Mouse (Mus musculus) ES-E14 (cell line): ENCODE results near the gene Tpd52l2. TPM values are rescaled to one million over a fixed set of nuclear protein-coding genes. Genes with fewer than 3 reads are reported as not detected.

Experiments
- DNase-seq: peaks from one replicate; pipeline ENCODE4 v3.0.0-alpha.2; 2013; ENCODE audit warnings: low read depth, low spot score
- H3K27ac ChIP-seq: 2 replicates; pipeline ENCODE4 v1.5.1; 2012; ENCODE audit warnings: low read depth, mild to moderate bottlenecking, low read length, moderate library complexity, mixed read lengths; ENCODE audit not compliant: poor library complexity, insufficient read depth, severe bottlenecking
- H3K36me3 ChIP-seq: 2 replicates; pipeline ENCODE4 v1.6.1; 2012; ENCODE audit warnings: mild to moderate bottlenecking, low read length, moderate library complexity, mixed read lengths; ENCODE audit not compliant: control insufficient read depth, poor library complexity, insufficient read depth, severe bottlenecking
- H3K4me1 ChIP-seq, 2 experiments: fragments of 150-350 bp in 1 of 2; sonication (generic) in 1 of 2; 2 replicates each; pipeline ENCODE4 v1.6.1; 2012; ENCODE audit warnings: low read length in 2 of 2, mild to moderate bottlenecking in 1 of 2, mixed read lengths in 1 of 2; ENCODE audit not compliant: control insufficient read depth in 2 of 2, insufficient read depth in 2 of 2, poor library complexity in 1 of 2
- H3K4me3 ChIP-seq, 2 experiments: fragments of 150-350 bp in 1 of 2; sonication (generic) in 1 of 2; 2 replicates each; pipeline ENCODE4 v1.5.1; 2012; ENCODE audit warnings: low read length in 2 of 2, low read depth in 1 of 2, mild to moderate bottlenecking in 1 of 2, mixed read lengths in 1 of 2; ENCODE audit not compliant: insufficient read depth in 1 of 2, poor library complexity in 1 of 2, severe bottlenecking in 1 of 2
- H3K9ac ChIP-seq: 2 replicates; pipeline ENCODE4 v1.6.1; 2012; ENCODE audit warnings: low read depth, mild to moderate bottlenecking, low read length, mixed read lengths; ENCODE audit not compliant: poor library complexity, insufficient read depth, severe bottlenecking
- H3K9me3 ChIP-seq: fragments of 150-350 bp; sonication (generic); 2 replicates; pipeline ENCODE4 v1.6.1; 2012; ENCODE audit warnings: low read depth, mild to moderate bottlenecking, low read length; ENCODE audit not compliant: control insufficient read depth, insufficient read depth
- CHD2 ChIP-seq: IDR thresholded peaks from 2 replicates; pipeline ENCODE4 v1.6.1; 2014; ENCODE audit warnings: mild to moderate bottlenecking, low read depth, low read length, inconsistent platforms
- HCFC1 ChIP-seq: IDR thresholded peaks from 2 replicates; pipeline ENCODE4 v1.6.1; 2012; ENCODE audit warnings: low read length, inconsistent platforms, borderline replicate concordance; ENCODE audit not compliant: insufficient read depth
- MAFK ChIP-seq: IDR thresholded peaks from 2 replicates; pipeline ENCODE4 v1.6.1; 2014; ENCODE audit warnings: mild to moderate bottlenecking, low read depth, low read length, inconsistent platforms; ENCODE audit not compliant: insufficient read depth
- ZC3H11A ChIP-seq: IDR thresholded peaks from 2 replicates; pipeline ENCODE4 v1.6.1; 2012; ENCODE audit warnings: low read depth, mild to moderate bottlenecking, inconsistent platforms, low read length, borderline replicate concordance
- ZNF384 ChIP-seq: IDR thresholded peaks from 2 replicates; pipeline ENCODE4 v1.6.1; 2012; ENCODE audit warnings: low read depth, low read length, inconsistent platforms
- in situ Hi-C, 2 experiments: fragments of 600-800 bp; cut with MboI; formaldehyde crosslinking; loops; one replicate each; pipeline ENCODE4 v1.15.1; 2025; ENCODE audit warnings: low sequenced_read_pairs in 2 of 2, inconsistent platforms in 1 of 2; ENCODE audit not compliant: unreplicated experiment in 2 of 2
- total RNA-seq: library from RNA; depleted of rRNA; stranded (reverse); fragments of 300-350 nt; gene quantifications from 2 replicates; pipeline ENCODE4 v1.2.3, GENCODE M21; 2012; rRNA removed

Tpd52l2 gene
- total RNA-seq, 1 experiment, result 111 TPM

DNA sequence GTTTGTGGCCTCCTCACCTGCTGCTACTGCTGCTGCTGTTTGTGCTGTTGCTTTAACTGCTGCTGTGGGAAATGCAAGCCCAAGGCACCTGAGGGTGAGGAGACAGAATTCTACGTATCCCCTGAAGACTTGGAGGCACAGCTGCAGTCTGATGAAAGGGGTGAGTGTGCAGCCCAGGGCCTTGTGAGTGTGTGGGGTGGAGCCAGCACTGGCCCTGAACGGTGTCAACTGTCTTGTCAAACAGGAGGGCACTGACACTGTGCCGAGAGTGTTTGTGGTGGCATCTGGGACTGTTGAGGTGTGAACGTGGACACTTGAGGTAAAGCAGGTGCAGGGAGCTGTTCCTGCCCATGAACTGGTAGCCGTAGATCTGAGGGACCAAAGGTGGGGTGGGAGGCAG lies 51.7 kb downstream of the Tpd52l2 start:
- H3K4me3 ChIP-seq, result no peak overlapping the region
- H3K4me1 ChIP-seq, result no peaks in the 10 kb centered on the region
- no peaks in the 10 kb centered on the region for H3K9me3 ChIP-seq
- H3K27ac ChIP-seq, result no peak overlapping the region
- no peak overlapping the region for H3K9ac ChIP-seq
- H3K36me3 ChIP-seq, result peaks cover 30% of the 10 kb centered on the region
- TF ChIP-seq CHD2 (no peak), ZC3H11A (no peak), ZNF384 (no peak), HCFC1 (no peak), MAFK (no peak)
- in situ Hi-C loops, result no loop called here
- DNase-seq, result no peak

- TF ChIP-seq CHD2, result no peak
- no peak for TF ChIP-seq ZC3H11A
- no peak for TF ChIP-seq ZNF384
- TF ChIP-seq HCFC1, result no peak
- TF ChIP-seq MAFK, result no peak
- peaks cover 30% of the 10 kb centered on the region for H3K36me3 ChIP-seq
- in situ Hi-C loops, result no loop called here
- DNase-seq, result no peak
- H3K4me3 ChIP-seq, result no peak overlapping the region
- H3K9me3 ChIP-seq, result no peaks in the 10 kb centered on the region
- H3K9ac ChIP-seq, result no peak overlapping the region
- H3K27ac ChIP-seq, result no peak overlapping the region
- no peaks in the 10 kb centered on the region for H3K4me1 ChIP-seq
Measured at GRCm38 (mm10) chr2:181550233-181550632, 53.3 kb downstream of the Tpd52l2 start.

GRCm38 (mm10) chr2:181553772-181554171 lies 56.8 kb downstream of the Tpd52l2 start:
- no peaks in the 10 kb centered on the region for H3K4me1 ChIP-seq
- H3K9ac ChIP-seq, result no peak overlapping the region
- no peak overlapping the region for H3K4me3 ChIP-seq
- DNase-seq, result no peak
- no peak overlapping the region for H3K27ac ChIP-seq
- peaks cover 21% of the 10 kb centered on the region for H3K36me3 ChIP-seq
- in situ Hi-C loops, result no loop called here
- H3K9me3 ChIP-seq, result no peaks in the 10 kb centered on the region
- TF ChIP-seq ZC3H11A (no peak), HCFC1 (no peak), MAFK (no peak), ZNF384 (no peak), CHD2 (no peak)

DNA sequence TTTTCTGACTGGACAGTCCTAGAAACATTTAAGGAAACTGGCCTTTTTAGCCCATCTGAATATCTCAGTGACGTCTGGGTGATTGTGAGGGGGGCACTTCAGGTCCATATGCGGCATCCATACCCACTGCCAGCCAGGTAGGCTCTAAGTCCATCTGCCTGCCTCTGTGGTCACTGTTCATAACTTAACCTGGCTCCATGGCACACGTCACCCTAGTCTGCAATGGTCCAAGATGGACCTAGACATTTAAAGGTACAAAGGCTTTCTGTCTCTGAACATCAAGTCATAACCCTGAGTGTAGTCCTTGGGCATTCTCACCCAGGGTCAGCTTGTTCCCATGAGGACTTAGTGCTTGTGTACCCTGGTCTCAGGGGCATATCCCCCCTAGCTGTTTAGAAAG lies 70.4 kb downstream of the Tpd52l2 start:
- no peak for TF ChIP-seq CHD2
- TF ChIP-seq ZNF384, result no peak
- TF ChIP-seq ZC3H11A, result no peak
- TF ChIP-seq HCFC1, result no peak
- no peak for TF ChIP-seq MAFK
- in situ Hi-C loops, result no loop called here
- Histone ChIP-seq H3K9me3 (no peaks in the 10 kb centered on the region), H3K36me3 (no peaks in the 10 kb centered on the region; the same call in 1 of the 2 replicates), H3K4me3 (no peak overlapping the region), H3K9ac (no peak overlapping the region), H3K4me1 (peaks cover 0 to 3% of the 10 kb centered on the region in 2 experiments; a peak in 1 of 4 replicates), H3K27ac (no peak overlapping the region)
- DNase-seq, result no peak

Other genes with a start within 250 kb of the Tpd52l2 start
- 15.2 and 16.4 TPM in 2 replicates for gene Gmeb2, start 209.1 kb upstream of the Tpd52l2 start, total RNA-seq
- 7.9 and 8.6 TPM in 2 replicates for gene Stmn3, start 182.6 kb upstream of the Tpd52l2 start, total RNA-seq
- gene Rtel1, start 177.4 kb upstream of the Tpd52l2 start, total RNA-seq, result 133 and 209 TPM in 2 replicates
- 43.5 and 61.3 TPM in 2 replicates for gene Zgpat, start 132.2 kb upstream of the Tpd52l2 start, total RNA-seq
- gene Arfrp1, start 131.7 kb upstream of the Tpd52l2 start, total RNA-seq, result 32.8 and 36.3 TPM in 2 replicates
- gene Lime1, start 117.1 kb upstream of the Tpd52l2 start, total RNA-seq, result 30.8 and 48.9 TPM in 2 replicates
- gene Zbtb46, start 37.7 kb upstream of the Tpd52l2 start, total RNA-seq, result 4.4 and 5.1 TPM in 2 replicates
- 0.36 and 0.53 TPM in 2 replicates for gene Abhd16b, start 3.9 kb upstream of the Tpd52l2 start, total RNA-seq
- gene Dnajc5, start 23.3 kb downstream of the Tpd52l2 start, total RNA-seq, result 67.2 and 87.6 TPM in 2 replicates
- gene Uckl1, start 87.8 kb downstream of the Tpd52l2 start, total RNA-seq, result 24.0 and 34.5 TPM in 2 replicates
- 58.7 and 67.8 TPM in 2 replicates for gene Prpf6, start 94.7 kb downstream of the Tpd52l2 start, total RNA-seq
- gene Zfp512b, start 95.7 kb downstream of the Tpd52l2 start, total RNA-seq, result 38.2 and 50.7 TPM in 2 replicates
- gene Samd10, start 102.1 kb downstream of the Tpd52l2 start, total RNA-seq, result 3.4 TPM in 2 replicates
- 1.8 and 9.3 TPM in 2 replicates for gene Gm29797, start 159.9 kb downstream of the Tpd52l2 start, total RNA-seq
- gene Sox18, start 174.5 kb downstream of the Tpd52l2 start, total RNA-seq, result 0.36 and 0.42 TPM in 2 replicates
- 11.4 and 23.0 TPM in 2 replicates for gene Tcea2, start 183.2 kb downstream of the Tpd52l2 start, total RNA-seq
- 27.3 and 31.7 TPM in 2 replicates for gene Rgs19, start 196.8 kb downstream of the Tpd52l2 start, total RNA-seq
- gene Lkaaear1, start 201.3 kb downstream of the Tpd52l2 start, total RNA-seq, result not detected in 2 replicates
- gene Oprl1, start 217.9 kb downstream of the Tpd52l2 start, total RNA-seq, result 2.9 and 3.0 TPM in 2 replicates